Mouse (Mus musculus) thymus, adult 2 months (tissue): Measurements from ENCODE around the gene Kcnc3.

Experiments used
- CTCF ChIP-seq: fragments of 200-500 bp; IDR thresholded peaks from 2 replicates; pipeline ENCODE4 v1.5.1; 2012; ENCODE audit warnings: mild to moderate bottlenecking, control low read depth, low read length, moderate library complexity, borderline replicate concordance; ENCODE audit not compliant: control insufficient read depth, poor library complexity, insufficient read depth; ENCODE audit errors: extremely low read depth
- POLR2A ChIP-seq: fragments of 200-500 bp; IDR thresholded peaks from 2 replicates; pipeline ENCODE4 v1.6.1; 2012; ENCODE audit warnings: mild to moderate bottlenecking, low read length, control low read depth, moderate library complexity; ENCODE audit not compliant: control insufficient read depth, poor library complexity, insufficient read depth; ENCODE audit errors: extremely low read depth

DNA sequence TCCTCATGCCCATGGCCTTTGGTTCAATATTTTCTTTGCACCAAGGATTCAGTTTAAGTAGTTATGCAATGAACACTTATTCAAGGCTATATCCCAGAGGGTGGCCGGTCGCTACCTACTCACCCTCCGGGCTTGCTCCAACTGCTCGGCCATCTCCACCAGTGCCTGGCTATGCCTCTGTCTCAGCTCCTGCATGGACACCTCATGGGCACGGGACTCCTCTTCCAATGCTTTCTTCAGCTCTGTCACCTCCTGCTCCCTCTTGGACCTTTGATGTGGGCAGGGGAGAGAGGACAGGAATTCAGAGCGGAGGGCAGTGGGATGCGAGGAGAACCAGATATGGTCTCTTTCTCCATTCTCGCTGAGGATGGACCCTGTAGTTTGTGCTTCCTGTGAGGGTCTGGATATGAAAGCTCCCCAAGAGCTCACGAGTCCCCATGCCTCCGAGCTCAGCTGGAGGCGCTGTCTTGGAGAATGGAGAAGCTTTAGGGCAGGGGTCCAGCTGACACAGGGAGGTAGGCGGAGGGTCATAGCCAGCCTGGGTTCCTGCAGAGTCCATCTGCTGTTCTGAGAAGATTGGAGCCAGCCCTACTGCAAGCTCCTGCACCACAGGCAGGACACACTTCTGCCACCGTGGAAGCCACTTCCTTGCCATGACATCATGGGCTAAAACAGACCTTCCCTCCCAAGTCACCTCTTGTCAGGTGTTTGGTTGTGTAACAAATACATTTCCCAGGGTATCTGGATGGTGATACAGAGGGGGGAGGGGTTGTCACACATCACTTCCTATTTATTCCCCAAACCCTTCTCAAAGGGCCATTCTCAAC lies 35.0 kb downstream of the Kcnc3 start:
- TF ChIP-seq CTCF, result no peak
- TF ChIP-seq POLR2A, result no peak
